Mouse (Mus musculus): ENCODE measurements around the gene Cacna1c. TPM values are rescaled to one million over a fixed set of nuclear protein-coding genes. Genes with fewer than 3 reads are reported as not detected.

Gene Cacna1c
- polyA plus RNA-seq, 1 experiment from 2014 or later: 5.2 TPM

DNA sequence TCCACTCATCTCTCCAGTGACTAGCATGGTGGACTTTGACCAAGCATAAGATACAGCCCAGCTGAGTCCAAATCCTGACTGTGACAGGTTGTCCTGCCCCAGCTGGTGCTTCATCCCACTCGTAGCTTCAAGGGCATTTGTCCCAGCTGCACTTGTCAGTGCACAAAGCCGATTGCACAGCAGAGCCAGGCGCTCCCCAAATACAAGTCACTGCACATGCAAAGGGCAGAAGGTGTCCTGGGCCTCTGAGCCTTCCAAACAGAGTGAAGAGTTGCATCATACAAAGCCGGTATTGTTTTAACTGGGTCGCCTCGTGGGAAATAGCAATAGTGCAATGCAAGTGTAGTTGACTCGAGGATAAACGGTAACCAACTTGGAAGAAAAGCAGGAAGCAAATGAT lies 113.6 kb downstream of the Cacna1c start:
- ATAC-seq: no peak
- peaks cover 16% of the 10 kb centered on the region; the same call in 1 of the 2 replicates for H3K4me1 ChIP-seq (replicated peaks)
- WGBS: 77% methylated on average over 8 of the region's 8 CpGs
- H3K27me3 ChIP-seq: no peaks in the 10 kb centered on the region
- H3K9me3 ChIP-seq: no peaks in the 10 kb centered on the region
- no peaks in the 10 kb centered on the region for H3K36me3 ChIP-seq
- H3K4me2 ChIP-seq (replicated peaks): no peak overlapping the region
- no peak overlapping the region for H3K27ac ChIP-seq
- H3K9ac ChIP-seq (replicated peaks): no peak overlapping the region
- H3K4me3 ChIP-seq (replicated peaks): no peak overlapping the region

DNA sequence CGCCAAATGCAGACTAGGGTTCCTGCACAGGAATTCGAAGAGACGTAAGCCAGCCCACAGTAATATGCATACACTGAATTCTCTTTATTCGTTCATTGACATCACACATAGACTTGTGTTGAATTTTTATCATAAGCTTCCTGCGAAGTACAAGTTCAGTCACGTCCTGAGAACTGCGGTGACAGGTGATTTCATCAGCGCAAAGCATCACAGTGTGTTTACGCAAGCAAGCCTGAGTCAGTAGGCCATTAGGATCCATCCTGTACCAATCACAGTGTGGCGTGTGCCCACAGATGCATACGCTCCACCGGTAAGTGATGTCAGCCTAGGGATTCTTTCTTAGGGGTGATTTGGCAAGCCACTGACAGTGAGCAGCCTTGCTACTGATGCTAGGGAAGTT lies 114.6 kb downstream of the Cacna1c start:
- H3K4me2 ChIP-seq (replicated peaks): no peak overlapping the region
- no peaks in the 10 kb centered on the region for H3K36me3 ChIP-seq
- H3K9me3 ChIP-seq: no peaks in the 10 kb centered on the region
- no peaks in the 10 kb centered on the region for H3K27me3 ChIP-seq
- H3K4me1 ChIP-seq (replicated peaks): peaks cover 16% of the 10 kb centered on the region; the same call in 1 of the 2 replicates
- no peak overlapping the region for H3K27ac ChIP-seq
- 96% methylated on average over 12 of the region's 12 CpGs for WGBS
- ATAC-seq: no peak
- no peak overlapping the region for H3K9ac ChIP-seq (replicated peaks)
- H3K4me3 ChIP-seq (replicated peaks): no peak overlapping the region

DNA sequence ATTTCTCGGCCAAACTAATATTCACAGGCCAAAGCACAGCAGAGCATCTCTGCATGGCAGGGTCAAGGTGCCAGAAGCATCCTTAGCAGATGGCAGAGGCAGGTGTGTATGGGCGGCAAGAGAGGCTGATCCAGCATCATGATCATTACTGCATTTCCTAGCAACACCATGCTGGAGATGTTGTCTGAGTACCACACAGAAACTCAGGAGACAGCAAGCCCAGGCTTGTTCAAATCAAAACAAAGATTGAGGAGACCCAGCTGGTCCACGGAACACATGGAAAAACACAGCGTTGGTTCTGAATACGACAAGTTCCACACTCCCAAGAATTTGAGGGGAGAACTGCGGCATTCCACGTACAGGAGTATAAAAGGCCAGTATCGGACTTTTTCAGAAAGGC lies 116.6 kb downstream of the Cacna1c start:
- no peak overlapping the region for H3K9ac ChIP-seq (replicated peaks)
- H3K27ac ChIP-seq: no peak overlapping the region
- peaks cover 15% of the 10 kb centered on the region; the same call in 1 of the 2 replicates for H3K4me1 ChIP-seq (replicated peaks)
- H3K27me3 ChIP-seq: no peaks in the 10 kb centered on the region
- H3K9me3 ChIP-seq: no peaks in the 10 kb centered on the region
- H3K4me2 ChIP-seq (replicated peaks): no peak overlapping the region
- ATAC-seq: no peak
- H3K36me3 ChIP-seq: no peaks in the 10 kb centered on the region
- no peak overlapping the region for H3K4me3 ChIP-seq (replicated peaks)
- 83% methylated on average over 8 of the region's 8 CpGs for WGBS

DNA sequence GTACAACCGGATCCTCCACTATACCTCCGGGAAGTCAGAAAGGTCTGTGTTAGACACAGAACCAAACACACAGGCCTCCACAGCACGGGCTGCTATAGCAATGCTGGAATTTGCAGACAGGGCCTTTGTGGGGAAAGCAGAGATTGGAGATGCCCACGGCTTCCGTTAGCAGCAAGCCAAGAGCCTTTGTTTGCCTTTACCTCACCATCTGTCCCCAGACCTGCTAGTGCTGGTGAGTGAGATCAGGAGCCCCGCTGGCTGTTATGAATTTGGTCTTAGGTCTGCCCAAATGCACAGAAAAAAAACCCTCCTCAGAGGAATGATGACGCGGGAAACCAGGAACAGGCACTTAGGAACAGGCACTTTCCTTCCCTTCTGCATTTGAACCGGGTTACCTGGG lies 117.3 kb downstream of the Cacna1c start:
- no peaks in the 10 kb centered on the region for H3K9me3 ChIP-seq
- no peak overlapping the region for H3K4me2 ChIP-seq (replicated peaks)
- no peaks in the 10 kb centered on the region for H3K36me3 ChIP-seq
- H3K9ac ChIP-seq (replicated peaks): no peak overlapping the region
- no peak for ATAC-seq
- H3K27me3 ChIP-seq: no peaks in the 10 kb centered on the region
- H3K4me3 ChIP-seq (replicated peaks): no peak overlapping the region
- 78% methylated on average over 9 of the region's 9 CpGs for WGBS
- H3K4me1 ChIP-seq (replicated peaks): peaks cover 14% of the 10 kb centered on the region; the same call in 1 of the 2 replicates
- H3K27ac ChIP-seq: no peak overlapping the region

DNA sequence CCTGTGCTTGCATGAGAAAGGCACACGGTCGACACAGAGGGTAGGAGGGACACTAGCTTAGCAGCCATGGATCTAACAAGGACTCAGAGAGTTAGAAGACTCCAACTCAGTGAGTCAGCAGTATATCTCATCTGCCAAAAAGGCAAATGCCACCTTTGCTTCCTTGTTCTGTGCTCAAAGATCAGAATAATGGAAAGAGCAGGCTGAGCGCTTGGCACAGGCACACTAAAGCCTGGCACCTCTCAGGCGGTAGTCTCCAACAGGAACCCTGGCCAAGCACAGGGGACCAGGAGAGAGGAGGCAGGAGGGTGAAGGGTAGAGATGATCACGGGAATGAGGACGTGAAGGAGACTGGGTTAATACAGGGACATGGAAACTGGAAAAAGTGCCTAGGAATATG lies 119.0 kb downstream of the Cacna1c start:
- Histone ChIP-seq H3K27me3 (no peaks in the 10 kb centered on the region), H3K27ac (no peak overlapping the region), H3K4me1 (replicated peaks) (peaks cover 8% of the 10 kb centered on the region; the same call in 1 of the 2 replicates), H3K36me3 (no peaks in the 10 kb centered on the region), H3K9me3 (no peaks in the 10 kb centered on the region), H3K4me3 (replicated peaks) (no peak overlapping the region), H3K9ac (replicated peaks) (no peak overlapping the region), H3K4me2 (replicated peaks) (no peak overlapping the region)
- WGBS: 94% methylated on average over 6 of the region's 6 CpGs
- ATAC-seq: no peak

DNA sequence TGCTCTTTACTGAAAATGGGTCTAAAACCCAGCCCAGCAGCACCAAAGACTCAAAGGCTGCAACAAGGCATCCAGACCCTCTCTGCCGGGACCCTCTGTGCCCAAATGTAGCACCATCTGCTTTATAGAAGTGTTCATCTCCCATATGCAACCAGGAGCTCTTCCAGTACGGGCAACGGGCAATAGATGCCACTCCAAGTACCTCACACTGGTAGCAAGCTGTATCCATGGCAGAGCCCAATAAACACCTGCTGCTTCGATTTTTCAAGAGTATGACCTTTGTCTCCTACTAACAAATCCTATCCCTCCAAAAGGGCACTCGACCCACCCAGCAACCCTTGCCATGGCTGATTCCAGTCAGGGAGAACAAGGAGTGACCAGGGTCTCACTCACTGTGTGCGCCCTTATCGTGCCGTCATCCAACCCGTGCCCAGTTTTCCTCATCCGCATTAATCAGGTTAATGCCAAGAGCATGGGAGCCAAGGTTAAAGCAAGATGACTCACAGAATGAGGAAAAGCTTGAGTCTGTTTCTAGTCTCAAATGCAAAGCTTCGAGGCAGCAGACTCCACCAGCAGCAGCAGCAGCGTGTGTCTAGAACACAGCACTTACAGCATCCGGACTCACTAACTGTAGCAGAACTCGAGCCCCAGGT lies 122.7 kb downstream of the Cacna1c start:
- Histone ChIP-seq H3K4me2 (replicated peaks) (no peak overlapping the region), H3K4me3 (replicated peaks) (no peak overlapping the region), H3K27me3 (no peaks in the 10 kb centered on the region), H3K9ac (replicated peaks) (no peak overlapping the region), H3K36me3 (no peaks in the 10 kb centered on the region), H3K27ac (no peak overlapping the region), H3K4me1 (replicated peaks) (peaks cover 8% of the 10 kb centered on the region; the same call in 1 of the 2 replicates), H3K9me3 (no peaks in the 10 kb centered on the region)
- WGBS: 92% methylated on average over 14 of the region's 14 CpGs
- ATAC-seq: no peak

DNA sequence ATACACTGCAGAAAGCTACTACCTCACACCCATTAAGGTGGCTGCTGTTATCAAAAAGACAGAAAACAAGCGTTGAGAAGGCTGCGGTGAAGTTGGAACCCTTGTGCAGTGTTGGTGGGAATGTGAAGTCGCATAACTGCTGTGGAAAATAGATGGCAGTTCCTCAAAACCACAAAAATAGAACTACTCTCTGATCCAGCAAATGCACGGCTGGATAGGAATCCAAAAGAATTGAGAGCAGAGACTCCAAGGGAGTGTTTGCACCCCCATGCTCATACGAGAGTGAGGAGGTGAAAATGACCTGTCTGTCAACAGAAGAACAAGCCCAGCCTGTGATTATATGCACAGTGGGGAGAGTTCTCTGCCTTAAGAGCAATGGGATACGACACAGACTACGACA lies 123.4 kb downstream of the Cacna1c start:
- WGBS: 84% methylated on average over 7 of the region's 7 CpGs

DNA sequence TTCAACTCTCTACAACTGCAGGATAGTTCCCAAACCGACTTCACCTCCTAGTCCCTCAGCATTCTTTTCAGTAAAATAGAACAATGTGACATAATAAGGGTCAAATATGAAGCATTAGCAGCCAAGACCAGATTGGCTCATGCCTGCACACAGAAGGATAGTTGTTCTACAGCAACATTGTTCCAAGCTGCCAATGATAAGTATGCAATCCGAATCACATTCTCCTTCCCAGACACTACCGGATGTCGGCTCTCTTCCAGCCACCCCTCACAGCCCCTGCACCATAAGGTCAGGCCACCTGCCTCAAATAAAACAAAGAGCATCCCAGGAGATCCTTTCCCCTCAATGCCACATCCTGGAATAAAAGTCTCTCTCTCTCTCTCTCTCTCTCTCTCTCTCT lies 125.4 kb downstream of the Cacna1c start:
- H3K27me3 ChIP-seq: no peaks in the 10 kb centered on the region
- no peak overlapping the region for H3K27ac ChIP-seq
- ATAC-seq: no peak
- peaks cover 11% of the 10 kb centered on the region for H3K4me1 ChIP-seq (replicated peaks)
- WGBS: 83% methylated on average over 4 of the region's 4 CpGs
- no peak overlapping the region for H3K9ac ChIP-seq (replicated peaks)
- no peak overlapping the region for H3K4me2 ChIP-seq (replicated peaks)
- no peaks in the 10 kb centered on the region for H3K9me3 ChIP-seq
- H3K4me3 ChIP-seq (replicated peaks): no peak overlapping the region
- no peaks in the 10 kb centered on the region for H3K36me3 ChIP-seq

More for the DNA sequence above, 123.4 kb downstream of the Cacna1c start:
- H3K9ac ChIP-seq (replicated peaks): no peak overlapping the region
- no peak overlapping the region for H3K4me2 ChIP-seq (replicated peaks)
- no peaks in the 10 kb centered on the region for H3K36me3 ChIP-seq
- H3K9me3 ChIP-seq: no peaks in the 10 kb centered on the region
- no peaks in the 10 kb centered on the region for H3K27me3 ChIP-seq
- ATAC-seq: no peak
- H3K4me3 ChIP-seq (replicated peaks): no peak overlapping the region
- peaks cover 8% of the 10 kb centered on the region; the same call in 1 of the 2 replicates for H3K4me1 ChIP-seq (replicated peaks)
- H3K27ac ChIP-seq: no peak overlapping the region

DNA sequence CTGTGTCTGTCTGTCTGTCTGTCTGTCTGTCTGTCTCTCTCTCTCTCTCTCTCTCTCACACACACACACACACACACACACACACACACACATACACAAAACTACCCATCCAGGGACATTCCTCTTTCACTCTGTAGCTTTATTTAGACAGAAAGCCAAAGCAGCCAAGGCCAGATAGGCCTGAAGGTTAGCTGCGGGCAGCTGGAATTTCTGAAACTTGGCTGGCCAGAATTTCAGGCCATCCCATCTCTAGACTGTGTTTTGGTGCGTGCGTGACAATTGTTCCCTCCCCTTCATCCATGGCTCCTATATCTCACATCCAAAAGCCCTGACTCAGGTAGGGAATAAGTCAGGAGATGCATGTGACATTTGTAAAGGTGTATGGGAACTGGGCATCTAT lies 125.9 kb downstream of the Cacna1c start:
- H3K4me2 ChIP-seq (replicated peaks): no peak overlapping the region
- 96% methylated on average over 3 of the region's 3 CpGs for WGBS
- no peak for ATAC-seq

DNA sequence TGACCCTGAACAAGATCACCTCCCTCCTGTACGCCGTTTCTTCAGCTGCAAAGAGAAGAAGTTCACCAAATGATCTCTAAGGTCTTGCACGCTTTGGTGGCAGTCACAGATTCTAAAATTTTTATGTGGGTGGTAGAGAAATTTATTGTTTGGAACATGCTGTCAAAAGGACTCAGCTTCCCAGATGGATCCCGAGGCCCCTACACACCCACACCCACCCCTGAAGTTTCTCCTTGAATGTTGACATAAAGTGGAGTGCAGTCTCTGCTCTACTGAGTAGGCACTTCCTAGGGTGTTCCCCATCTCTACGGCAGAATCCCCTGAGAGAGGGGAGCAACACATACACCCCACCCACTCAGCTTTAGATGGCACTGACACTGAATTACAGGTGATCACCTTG lies 127.1 kb downstream of the Cacna1c start:
- peaks cover 17% of the 10 kb centered on the region for H3K4me1 ChIP-seq (replicated peaks)
- H3K9ac ChIP-seq (replicated peaks): no peak overlapping the region
- WGBS: 90% methylated on average over 5 of the region's 5 CpGs
- ATAC-seq: no peak
- no peak overlapping the region for H3K4me3 ChIP-seq (replicated peaks)
- no peak overlapping the region for H3K27ac ChIP-seq
- H3K36me3 ChIP-seq: no peaks in the 10 kb centered on the region
- H3K9me3 ChIP-seq: no peaks in the 10 kb centered on the region
- no peaks in the 10 kb centered on the region for H3K27me3 ChIP-seq
- H3K4me2 ChIP-seq (replicated peaks): no peak overlapping the region

More for the DNA sequence above, 125.9 kb downstream of the Cacna1c start:
- Histone ChIP-seq H3K36me3 (no peaks in the 10 kb centered on the region), H3K27me3 (no peaks in the 10 kb centered on the region), H3K4me3 (replicated peaks) (no peak overlapping the region), H3K27ac (no peak overlapping the region), H3K9me3 (no peaks in the 10 kb centered on the region), H3K4me1 (replicated peaks) (peaks cover 16% of the 10 kb centered on the region), H3K9ac (replicated peaks) (no peak overlapping the region)

DNA sequence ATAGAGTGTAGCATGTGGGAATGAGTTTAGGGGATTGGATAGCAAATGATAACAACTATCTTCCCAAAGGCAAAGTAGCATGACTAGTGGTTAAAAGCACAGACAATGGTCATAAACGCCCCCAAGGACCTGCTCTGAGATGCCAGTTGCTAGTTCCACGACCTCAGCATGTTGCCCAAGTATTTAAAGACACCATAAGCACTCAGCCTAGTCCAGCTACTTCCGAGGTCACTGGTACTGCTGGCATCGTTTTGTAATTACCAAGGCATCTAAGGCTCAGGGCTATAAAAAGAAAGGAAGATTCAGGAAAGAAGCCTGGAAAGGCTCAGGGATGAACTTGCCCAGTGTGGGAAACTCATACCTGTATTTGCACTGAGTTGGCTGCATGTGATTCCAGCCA lies 127.6 kb downstream of the Cacna1c start:
- Histone ChIP-seq H3K9ac (replicated peaks) (no peak overlapping the region), H3K27me3 (no peaks in the 10 kb centered on the region), H3K4me3 (replicated peaks) (no peak overlapping the region), H3K27ac (no peak overlapping the region), H3K4me1 (replicated peaks) (peaks cover 17% of the 10 kb centered on the region), H3K9me3 (no peaks in the 10 kb centered on the region), H3K4me2 (replicated peaks) (no peak overlapping the region), H3K36me3 (no peaks in the 10 kb centered on the region)
- WGBS: 77% methylated on average over 4 of the region's 4 CpGs
- no peak for ATAC-seq

DNA sequence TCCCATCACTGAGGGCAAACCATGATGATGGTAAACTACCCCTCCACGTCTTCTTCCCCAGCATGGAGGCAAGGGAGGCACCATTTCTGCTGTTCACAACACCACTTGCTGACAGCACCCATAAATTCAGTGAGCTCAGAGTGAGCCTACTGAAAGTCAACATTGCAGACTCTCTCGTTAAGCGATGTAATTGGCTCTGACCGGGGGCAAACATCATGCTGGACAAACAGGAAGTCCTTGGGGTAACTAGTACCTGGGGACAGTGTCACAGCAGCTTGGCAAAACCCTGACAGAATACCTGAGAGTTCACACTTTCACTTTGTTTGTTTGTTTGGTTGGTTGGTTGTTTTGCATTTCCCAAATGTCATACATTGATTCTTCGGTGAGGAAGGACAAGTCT lies 131.3 kb downstream of the Cacna1c start:
- 98% methylated on average over 5 of the region's 5 CpGs for WGBS
- H3K4me3 ChIP-seq (replicated peaks): no peak overlapping the region
- H3K9ac ChIP-seq (replicated peaks): no peak overlapping the region
- no peak for ATAC-seq
- H3K9me3 ChIP-seq: no peaks in the 10 kb centered on the region
- H3K27ac ChIP-seq: no peak overlapping the region
- no peaks in the 10 kb centered on the region for H3K36me3 ChIP-seq
- H3K4me2 ChIP-seq (replicated peaks): no peak overlapping the region
- H3K4me1 ChIP-seq (replicated peaks): peaks cover 9% of the 10 kb centered on the region
- no peaks in the 10 kb centered on the region for H3K27me3 ChIP-seq

DNA sequence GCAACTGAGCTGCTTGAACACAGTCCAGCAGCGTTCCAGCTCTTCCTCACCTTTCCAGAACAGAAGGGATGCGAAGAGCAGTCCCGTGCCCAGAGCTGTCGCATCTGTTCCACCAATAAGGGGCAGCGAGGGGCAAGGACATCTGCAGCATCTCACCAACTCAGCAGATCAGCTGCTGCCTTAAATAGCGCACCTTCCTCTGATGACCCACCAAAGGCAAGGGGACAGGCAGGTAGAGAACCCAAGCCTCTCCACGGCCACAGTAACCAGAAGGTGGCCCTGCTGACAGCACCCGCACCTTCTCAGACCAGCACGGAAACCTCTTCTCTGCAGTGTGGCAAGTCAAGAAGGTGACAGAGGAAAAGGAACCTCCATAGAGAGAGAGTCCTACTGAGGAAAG lies 131.8 kb downstream of the Cacna1c start:
- H3K36me3 ChIP-seq: no peaks in the 10 kb centered on the region
- H3K27me3 ChIP-seq: no peaks in the 10 kb centered on the region
- 95% methylated on average over 9 of the region's 9 CpGs for WGBS
- H3K27ac ChIP-seq: no peak overlapping the region
- H3K4me2 ChIP-seq (replicated peaks): no peak overlapping the region
- no peaks in the 10 kb centered on the region for H3K9me3 ChIP-seq
- H3K9ac ChIP-seq (replicated peaks): no peak overlapping the region
- H3K4me1 ChIP-seq (replicated peaks): peaks cover 9% of the 10 kb centered on the region
- H3K4me3 ChIP-seq (replicated peaks): no peak overlapping the region
- no peak for ATAC-seq

Measured in midbrain, embryonic 13.5 days (tissue).